Mouse (Mus musculus) gastrocnemius, adult 18-20 months (tissue): ENCODE data around the gene Ccdc159. TPM values are rescaled to one million over a fixed set of nuclear protein-coding genes. Genes with fewer than 3 reads are reported as not detected.

Experiments
- DNase-seq: peaks from one replicate; pipeline ENCODE4 v3.0.0; 2021; ENCODE audit warnings: low spot score
- total RNA-seq, 2 experiments: library from RNA; stranded (reverse); gene quantifications; 2 replicates each; pipeline ENCODE4 v1.2.3; 2021

The Ccdc159 gene
- total RNA-seq, 2 experiments from 2014 or later: 0.71 to 0.85 TPM

DNA sequence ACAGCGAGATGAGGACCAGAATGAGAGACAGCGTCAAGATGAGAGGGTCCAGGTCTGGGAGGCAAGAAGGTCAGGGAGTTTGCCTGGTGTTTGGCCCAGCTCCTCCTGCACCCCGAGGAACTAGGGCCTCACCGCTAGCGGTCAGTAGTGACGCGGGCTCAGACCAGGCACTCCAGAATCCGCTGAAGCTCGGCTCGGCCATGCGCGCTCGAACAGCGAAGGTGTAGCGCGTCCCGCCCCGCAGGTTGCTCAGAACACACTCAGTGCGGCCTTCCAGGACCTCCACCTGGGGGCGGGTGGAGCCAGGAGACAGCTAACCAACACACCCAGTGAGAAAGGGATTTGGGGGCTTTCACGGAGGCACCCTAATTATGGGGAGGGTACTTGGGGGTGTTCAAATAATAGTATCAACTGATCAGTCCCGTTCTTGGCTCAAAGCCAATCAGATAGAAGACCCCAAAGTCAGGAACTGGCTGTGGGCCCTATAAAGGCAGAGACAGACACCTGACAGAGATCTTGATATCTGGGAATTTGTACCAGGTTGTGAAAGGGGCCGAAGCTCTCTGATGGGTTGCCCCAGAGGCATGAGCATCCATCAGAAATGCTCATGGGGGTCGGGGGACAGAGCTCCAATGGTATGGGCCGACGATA lies 33.4 kb downstream of the Ccdc159 start:
- DNase-seq: no peak

- no peak for DNase-seq
Measured at GRCm38 (mm10) chr9:21961366-21961980, 34.2 kb downstream of the Ccdc159 start.

GRCm38 (mm10) chr9:21962010-21962409 lies 34.7 kb downstream of the Ccdc159 start:
- DNase-seq: no peak

GRCm38 (mm10) chr9:21962416-21963059 lies 35.3 kb downstream of the Ccdc159 start:
- DNase-seq: peak; percentile 15

GRCm38 (mm10) chr9:21963417-21963816 lies 36.1 kb downstream of the Ccdc159 start, which contains the start of gene Epor:
Gene Epor, minus strand, starts transcription at chr9:21963506.
- peak; percentile 16 for DNase-seq

DNA sequence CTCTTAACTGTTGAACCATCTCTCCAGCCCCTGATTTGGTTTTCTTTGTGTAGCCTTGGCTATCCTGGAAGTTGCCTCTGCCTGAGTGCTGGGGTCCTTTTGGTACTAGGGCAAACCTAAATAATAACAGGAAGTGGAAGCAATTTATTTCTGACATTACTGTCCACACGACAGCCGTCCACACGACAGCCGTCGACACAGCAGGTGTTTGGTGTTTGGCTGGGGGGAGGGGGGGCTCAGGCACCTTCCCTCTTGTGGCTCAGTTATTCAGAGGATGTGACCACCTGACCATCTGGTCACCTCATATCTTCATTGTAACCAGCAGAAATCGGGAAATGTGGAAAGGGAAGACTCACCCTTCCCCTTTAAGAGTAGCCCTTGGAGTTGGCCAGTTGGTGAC lies 41.6 kb downstream of the Ccdc159 start:
- no peak for DNase-seq

DNA sequence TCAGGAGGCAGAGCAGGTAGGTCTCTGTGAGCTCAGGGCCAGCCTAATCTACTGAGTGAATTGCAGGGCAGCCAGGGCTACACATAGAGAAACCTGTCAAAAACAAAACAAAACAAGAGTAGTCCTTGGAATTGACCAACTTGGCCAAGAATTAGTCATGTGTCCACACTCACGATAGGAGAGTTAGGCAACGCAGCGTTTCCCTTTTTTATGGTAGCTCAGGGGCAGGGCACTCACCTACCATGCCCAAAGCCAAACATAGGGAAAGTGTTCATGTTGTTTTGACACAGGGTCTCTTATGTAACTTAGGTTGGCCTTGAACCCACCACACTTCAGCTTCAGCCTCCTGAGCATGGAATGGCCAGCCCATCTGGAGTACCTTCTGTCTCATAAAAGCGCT lies 42.0 kb downstream of the Ccdc159 start:
- no peak for DNase-seq

- no peak for DNase-seq
Measured at GRCm38 (mm10) chr9:21976626-21977175, 49.4 kb downstream of the Ccdc159 start.

- no peak for DNase-seq
Measured at GRCm38 (mm10) chr9:21977331-21977730, 50.1 kb downstream of the Ccdc159 start.

- DNase-seq: no peak
Measured at GRCm38 (mm10) chr9:21977972-21978371, 50.7 kb downstream of the Ccdc159 start.

GRCm38 (mm10) chr9:21978398-21979128 lies 51.3 kb downstream of the Ccdc159 start:
- DNase-seq: no peak

GRCm38 (mm10) chr9:21983911-21984310 lies 56.6 kb downstream of the Ccdc159 start:
- no peak for DNase-seq

Other genes starting within 250 kb of the Ccdc159 start
- 1 to 10 TPM; 2.4 to 2.6 TPM for gene Ldlr, start 204.0 kb upstream of the Ccdc159 start, total RNA-seq
- gene Spc24, start 167.2 kb upstream of the Ccdc159 start, total RNA-seq: 1 to 10 TPM; 1.9 TPM
- 10 to 100 TPM; 12.6 to 14.3 TPM for gene Kank2, start 128.7 kb upstream of the Ccdc159 start, total RNA-seq
- under 1 TPM in 1 of 2 experiments, not detected in 1; 0.26 TPM for gene Angptl8, start 92.0 kb upstream of the Ccdc159 start, total RNA-seq
- 1 to 10 TPM; 7.4 to 8.7 TPM for gene Dock6, start 74.8 kb upstream of the Ccdc159 start, total RNA-seq
- 1 to 10 TPM; 1.9 to 4.3 TPM for gene Rab3d, start 9.3 kb upstream of the Ccdc159 start, total RNA-seq
- 10 to 100 TPM; 10.5 to 13.8 TPM for gene Tmem205, start 85 bp downstream of the Ccdc159 start, total RNA-seq
- gene Plppr2, start 9.6 kb downstream of the Ccdc159 start, total RNA-seq: under 1 TPM; 0.50 to 0.81 TPM
- 1 to 10 TPM; 2.1 to 2.3 TPM for gene Swsap1, start 28.3 kb downstream of the Ccdc159 start, total RNA-seq
- gene Epor, start 36.0 kb downstream of the Ccdc159 start, total RNA-seq: under 1 TPM in 1 of 2 experiments, not detected in 1; 0.21 TPM
- gene Rgl3, start 62.0 kb downstream of the Ccdc159 start, total RNA-seq: under 1 TPM; 0.39 to 0.55 TPM
- not detected for gene Ccdc151, start 75.2 kb downstream of the Ccdc159 start, total RNA-seq
- 10 to 100 TPM; 24.4 to 27.9 TPM for gene Prkcsh, start 75.3 kb downstream of the Ccdc159 start, total RNA-seq
- gene Elavl3, start 124.6 kb downstream of the Ccdc159 start, total RNA-seq: under 1 TPM in 1 of 2 experiments, not detected in 1; 0.24 TPM
- not detected for gene Gm49318, start 143.8 kb downstream of the Ccdc159 start, total RNA-seq
- gene Zfp653, start 143.9 kb downstream of the Ccdc159 start, total RNA-seq: 1 to 10 TPM; 3.2 to 3.7 TPM
- 10 to 100 TPM; 89.2 to 92.1 TPM for gene Ecsit, start 158.0 kb downstream of the Ccdc159 start, total RNA-seq
- 1 to 10 TPM; 3.1 to 6.5 TPM for gene Cnn1, start 171.7 kb downstream of the Ccdc159 start, total RNA-seq
- gene Elof1, start 189.7 kb downstream of the Ccdc159 start, total RNA-seq: 10 to 100 TPM; 37.9 to 39.1 TPM
- gene Acp5, start 208.2 kb downstream of the Ccdc159 start, total RNA-seq: 1 to 10 TPM in 1 of 2 experiments, under 1 TPM in 1; 0.94 to 2.3 TPM
- 10 to 100 TPM; 33.4 to 36.9 TPM for gene Pigyl, start 229.4 kb downstream of the Ccdc159 start, total RNA-seq